Mouse (Mus musculus) bone marrow macrophage, adult 2 months (primary cell): Measurements from ENCODE around the gene Tmem182.

Source experiments
- CTCF ChIP-seq: IDR thresholded peaks from 2 replicates; pipeline ENCODE4 v1.5.1; 2012; ENCODE audit warnings: low read depth, mild to moderate bottlenecking, low read length, moderate library complexity
- POLR2A ChIP-seq: IDR thresholded peaks from 2 replicates; pipeline ENCODE4 v1.6.1; 2012; ENCODE audit warnings: mild to moderate bottlenecking, low read depth, low read length, borderline replicate concordance

- TF ChIP-seq POLR2A (no peak), CTCF (no peak)
Observed at GRCm38 (mm10) chr1:40903712-40904111, 98.3 kb downstream of the Tmem182 start.
